12 mouse cellular contexts compared by ENCODE assay signal in the genomic region with DNA sequence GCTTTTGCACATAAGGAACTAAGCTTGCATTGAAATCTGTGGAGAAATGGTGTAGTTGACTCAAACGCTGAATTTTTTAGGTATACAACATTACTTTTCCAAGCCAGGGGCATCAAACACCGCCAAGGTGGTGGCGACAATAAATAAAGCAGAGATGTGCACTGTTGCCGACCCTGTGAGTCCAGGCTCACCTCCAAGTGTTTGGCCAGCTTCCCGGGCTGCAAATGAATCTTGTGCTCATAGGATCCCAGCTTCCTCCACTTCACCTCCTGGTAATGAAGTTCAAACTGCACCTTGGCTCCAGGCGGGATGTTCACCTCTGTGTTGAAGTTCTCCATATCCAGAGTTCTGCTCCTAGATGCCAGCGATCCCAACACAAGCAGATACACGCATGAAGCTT.
"Had no signal": no experiment of that assay in that cellular context is flagged by ENCODE, and none has a peak within 500 bp of the region (broad histone marks: within the 10 kb centered on the region; RNA-seq: fewer than 3 reads in every experiment).

No protein-coding gene starts in this region.

- ATAC-seq: lung, postnatal 0 days; midbrain, embryonic 13.5 days; midbrain, embryonic 15.5 days had no signal

- DNase-seq: lung, adult 2 months; lung, postnatal 14 days; lung, postnatal 36 days; right cerebral cortex, postnatal 25 days; right cerebral cortex, postnatal 4 days; spleen, adult 18-20 months; thymus, adult 18-20 months; thymus, postnatal 14 days; thymus, postnatal 36 days had no signal
